In genomic region chr13:59079761-59080461, GRCm38 (mm10) we compare ENCODE assay signal across 14 mouse cellular contexts.
DNase-seq lines count a peak whose midpoint lies in the region; ATAC-seq lines count a peak whose summit lies in the region.
"Had no signal": no experiment of that assay in that cellular context is flagged by ENCODE, and none has a peak within 500 bp of the region (broad histone marks: within the 10 kb centered on the region; RNA-seq: fewer than 3 reads in every experiment).

No protein-coding gene starts in this region.

- no peaks in the 10 kb centered on the region for H3K4me1 ChIP-seq in kidney, embryonic 14.5 days (ENCODE audit: control insufficient read depth, insufficient read depth, low read length)
- H3K4me1 ChIP-seq: liver, embryonic 13.5 days had no signal

- H3K9me3 ChIP-seq in kidney, embryonic 14.5 days (ENCODE audit: control insufficient read depth, low read length): no peaks in the 10 kb centered on the region
- H3K9me3 ChIP-seq: liver, embryonic 13.5 days had no signal

- no peak overlapping the region for H3K27ac ChIP-seq in kidney, embryonic 14.5 days (ENCODE audit: low read depth, low read length)
- H3K27ac ChIP-seq: liver, embryonic 13.5 days had no signal

- H3K4me3 ChIP-seq in kidney, embryonic 14.5 days (ENCODE audit: low read length): no peak overlapping the region
- H3K4me3 ChIP-seq: erythroblast, embryonic 14.5 days; liver, embryonic 13.5 days had no signal

- no peaks in the 10 kb centered on the region for H3K36me3 ChIP-seq in kidney, embryonic 14.5 days (ENCODE audit: control insufficient read depth, insufficient read depth, low read length)
- H3K36me3 ChIP-seq: liver, embryonic 13.5 days had no signal

- peak; percentile 63 for DNase-seq in embryo, embryonic 10.5 days (ENCODE audit: low spot score)
- no peak for DNase-seq in embryo, embryonic 9.5 days (ENCODE audit: extremely low spot score)
- DNase-seq in testis, postnatal 14 days (ENCODE audit: low spot score): peak; percentile 9
- DNase-seq in testis, postnatal 10 days (ENCODE audit: low spot score): no peak
- DNase-seq in left cerebral cortex, postnatal 25 days (ENCODE audit: low spot score in 2 of 2): peak; percentile 45 to 58
- DNase-seq in adrenal gland, adult 8-10 months: no peak
- DNase-seq in gastrocnemius, postnatal 4 days (ENCODE audit: low spot score in 2 of 2): no peak
- DNase-seq: adrenal gland, postnatal 10 days; cerebellum, adult 18-20 months; heart, adult 18-20 months; kidney, postnatal 4 days; liver, embryonic 13.5 days had no signal

- H3K4me2 ChIP-seq in kidney, embryonic 14.5 days (replicated peaks; ENCODE audit: low read depth, low read length): no peak overlapping the region
- H3K4me2 ChIP-seq: liver, embryonic 13.5 days had no signal

- intact Hi-C loops in left cerebral cortex, postnatal 25 days (cut with DNase I): no loop called here

- no peaks in the 10 kb centered on the region for H3K27me3 ChIP-seq in kidney, embryonic 14.5 days (ENCODE audit: control insufficient read depth, insufficient read depth, low read length)
- H3K27me3 ChIP-seq: liver, embryonic 13.5 days had no signal

- no peak overlapping the region for H3K9ac ChIP-seq in kidney, embryonic 14.5 days (ENCODE audit: low read depth, low read length)
- H3K9ac ChIP-seq: liver, embryonic 13.5 days had no signal

- WGBS in kidney, embryonic 14.5 days: 73% methylated on average over 7 of the region's 7 CpGs

- no peak for ATAC-seq in kidney, embryonic 14.5 days (ENCODE audit: low FRiP score, low TSS enrichment)

Comparison
In these comparisons a context has a peak if more than half of its experiments do, and no peak if none do; other contexts are left out.
1. DNase-seq: peak in embryo, embryonic 10.5 days (single experiment), testis, postnatal 14 days (single experiment) and left cerebral cortex, postnatal 25 days (2 of 2); none in embryo, embryonic 9.5 days (single experiment), testis, postnatal 10 days (single experiment), adrenal gland, adult 8-10 months (single experiment) and gastrocnemius, postnatal 4 days (0 of 2).